In the genomic region with DNA sequence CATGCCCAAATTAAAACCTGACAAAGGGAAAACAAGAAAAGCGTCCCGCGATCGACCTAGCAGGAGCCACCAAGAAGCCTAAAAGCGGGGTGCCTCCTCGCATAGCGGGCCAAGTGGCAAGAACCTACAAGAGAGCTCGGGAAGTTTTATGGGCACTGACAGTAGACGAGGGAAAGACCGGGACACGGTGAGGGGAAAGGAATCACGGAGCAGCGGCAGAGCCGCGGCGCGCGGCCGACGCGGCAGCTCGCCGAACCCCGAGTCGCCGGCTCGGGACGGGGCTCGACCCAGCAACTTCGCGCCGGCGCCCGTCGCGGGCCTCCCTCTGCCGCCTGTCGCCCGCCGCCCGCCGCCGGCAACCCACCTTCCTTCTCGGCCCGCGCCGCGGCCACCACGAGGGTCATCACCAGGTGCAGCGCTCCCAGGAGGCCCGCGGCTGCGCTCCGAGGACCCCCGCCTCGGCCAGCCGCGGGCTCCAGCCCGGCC, we compare ENCODE assay signal across 8 mouse cellular contexts. TPM values are rescaled to one million over a fixed set of nuclear protein-coding genes. Genes with fewer than 3 reads are reported as not detected.
A peak's percentile ranks its signal among the peaks of the same experiment; 100 is the strongest.
DNase-seq lines count a peak whose midpoint lies in the region; ATAC-seq and TF ChIP-seq lines count a peak whose summit lies in the region.

No protein-coding gene starts in this region.

- ATAC-seq in lung, embryonic 14.5 days (ENCODE audit: insufficient read depth): peak; percentile 16; the same call in 1 of the 2 replicates
- ATAC-seq in embryonic facial prominence, embryonic 13.5 days (ENCODE audit: insufficient number of reproducible peaks, insufficient read depth, low FRiP score, low TSS enrichment, low read depth): no peak
- peak; percentile 53; the same call in 1 of the 2 replicates for ATAC-seq in hindbrain, embryonic 11.5 days (ENCODE audit: low FRiP score)
- 0 out of 2 replicates have a peak, but pooled peaks have one; percentile 2 for ATAC-seq in liver, embryonic 11.5 days (replicated peaks; ENCODE audit: low FRiP score)
- ATAC-seq in neural tube, embryonic 15.5 days (ENCODE audit: low FRiP score): peak; percentile 34; the same call in 1 of the 2 replicates
- no peak for ATAC-seq in erythroid progenitor cell, adult 5-6 weeks (replicated peaks; ENCODE audit: low FRiP score, poor library complexity, severe bottlenecking)

- H3K4me2 ChIP-seq in lung, embryonic 14.5 days: peak overlapping the region; percentile 81
- peak overlapping the region; percentile 77 for H3K4me2 ChIP-seq in embryonic facial prominence, embryonic 13.5 days
- H3K4me2 ChIP-seq in hindbrain, embryonic 11.5 days (replicated peaks; ENCODE audit: low read depth, low read length): peak overlapping the region; percentile 61
- H3K4me2 ChIP-seq in liver, embryonic 11.5 days: peak overlapping the region; percentile 74
- H3K4me2 ChIP-seq in neural tube, embryonic 15.5 days: peak overlapping the region; percentile 63

- peak; percentile 54 for DNase-seq in lung, embryonic 14.5 days
- DNase-seq in lung, postnatal 36 days: no peak
- peak; percentile 52 for DNase-seq in adrenal gland, adult 18-20 months (ENCODE audit: low spot score in 2 of 2)
- DNase-seq in hindbrain, embryonic 11.5 days (ENCODE audit: low spot score): peak; percentile 66
- peak; percentile 54 for DNase-seq in liver, embryonic 11.5 days (ENCODE audit: low spot score)

- H3K36me3 ChIP-seq in lung, embryonic 14.5 days (ENCODE audit: insufficient read depth): no peaks in the 10 kb centered on the region
- H3K36me3 ChIP-seq in embryonic facial prominence, embryonic 13.5 days: no peaks in the 10 kb centered on the region
- H3K36me3 ChIP-seq in hindbrain, embryonic 11.5 days (ENCODE audit: control insufficient read depth, insufficient read depth, low read length): no peaks in the 10 kb centered on the region
- no peaks in the 10 kb centered on the region for H3K36me3 ChIP-seq in liver, embryonic 11.5 days (ENCODE audit: control insufficient read depth, insufficient read depth, low read length)
- H3K36me3 ChIP-seq in neural tube, embryonic 15.5 days: no peaks in the 10 kb centered on the region

- TF ChIP-seq CTCF in lung, embryonic 14.5 days (IDR thresholded peaks at IDR 0.05; ENCODE audit: low read depth): no peak

- peak overlapping the region; percentile 84 for H3K27ac ChIP-seq in lung, embryonic 14.5 days (ENCODE audit: low read depth)
- peak overlapping the region; percentile 92 for H3K27ac ChIP-seq in embryonic facial prominence, embryonic 13.5 days
- H3K27ac ChIP-seq in hindbrain, embryonic 11.5 days (ENCODE audit: low read depth, low read length): peak overlapping the region; percentile 92
- H3K27ac ChIP-seq in liver, embryonic 11.5 days (ENCODE audit: low read depth, low read length): peak overlapping the region; percentile 83
- peak overlapping the region; percentile 98 for H3K27ac ChIP-seq in neural tube, embryonic 15.5 days (replicated peaks)

- H3K4me3 ChIP-seq in lung, embryonic 14.5 days (ENCODE audit: low read depth, low read length): peak overlapping the region; percentile 93
- peak overlapping the region; percentile 98 for H3K4me3 ChIP-seq in embryonic facial prominence, embryonic 13.5 days
- peak overlapping the region; percentile 80 for H3K4me3 ChIP-seq in hindbrain, embryonic 11.5 days (ENCODE audit: low read depth, low read length)
- H3K4me3 ChIP-seq in liver, embryonic 11.5 days (ENCODE audit: low read depth, low read length): peak overlapping the region; percentile 91
- H3K4me3 ChIP-seq in neural tube, embryonic 15.5 days (replicated peaks): peak overlapping the region; percentile 90

- H3K4me1 ChIP-seq in lung, embryonic 14.5 days (ENCODE audit: insufficient read depth): peaks cover 13% of the 10 kb centered on the region
- H3K4me1 ChIP-seq in embryonic facial prominence, embryonic 13.5 days: peaks cover 38% of the 10 kb centered on the region
- peaks cover 6% of the 10 kb centered on the region; the same call in 1 of the 2 replicates for H3K4me1 ChIP-seq in hindbrain, embryonic 11.5 days (replicated peaks; ENCODE audit: control insufficient read depth, insufficient read depth, low read length)
- H3K4me1 ChIP-seq in liver, embryonic 11.5 days (replicated peaks; ENCODE audit: control insufficient read depth, insufficient read depth, low read length): peaks cover 35% of the 10 kb centered on the region
- H3K4me1 ChIP-seq in neural tube, embryonic 15.5 days: peaks cover 39% of the 10 kb centered on the region

- WGBS in lung, embryonic 14.5 days: under 1% methylated on average over 46 of the region's 59 CpGs
- under 1% methylated on average over 37 of the region's 59 CpGs for WGBS in embryonic facial prominence, embryonic 13.5 days
- under 1% methylated on average over 29 of the region's 59 CpGs for WGBS in hindbrain, embryonic 11.5 days
- 0% methylated on average over 56 of the region's 59 CpGs for WGBS in liver, embryonic 11.5 days
- under 1% methylated on average over 38 of the region's 59 CpGs for WGBS in neural tube, embryonic 15.5 days

- no peaks in the 10 kb centered on the region for H3K9me3 ChIP-seq in lung, embryonic 14.5 days (ENCODE audit: low read depth, low read length)
- no peaks in the 10 kb centered on the region for H3K9me3 ChIP-seq in embryonic facial prominence, embryonic 13.5 days
- no peaks in the 10 kb centered on the region for H3K9me3 ChIP-seq in hindbrain, embryonic 11.5 days (ENCODE audit: control insufficient read depth, low read length)
- H3K9me3 ChIP-seq in liver, embryonic 11.5 days (ENCODE audit: control insufficient read depth, low read length): no peaks in the 10 kb centered on the region
- no peaks in the 10 kb centered on the region for H3K9me3 ChIP-seq in neural tube, embryonic 15.5 days (replicated peaks)

- no peaks in the 10 kb centered on the region for H3K27me3 ChIP-seq in lung, embryonic 14.5 days (ENCODE audit: insufficient read depth, low read length)
- H3K27me3 ChIP-seq in embryonic facial prominence, embryonic 13.5 days: no peaks in the 10 kb centered on the region
- H3K27me3 ChIP-seq in hindbrain, embryonic 11.5 days (ENCODE audit: control insufficient read depth, insufficient read depth, low read length): no peaks in the 10 kb centered on the region
- H3K27me3 ChIP-seq in liver, embryonic 11.5 days (replicated peaks; ENCODE audit: control insufficient read depth, insufficient read depth, low read length): no peaks in the 10 kb centered on the region
- no peaks in the 10 kb centered on the region for H3K27me3 ChIP-seq in neural tube, embryonic 15.5 days (replicated peaks)

- peak overlapping the region; percentile 97 for H3K9ac ChIP-seq in lung, embryonic 14.5 days
- peak overlapping the region; percentile 99 for H3K9ac ChIP-seq in embryonic facial prominence, embryonic 13.5 days
- H3K9ac ChIP-seq in hindbrain, embryonic 11.5 days (ENCODE audit: low read depth, low read length): peak overlapping the region; percentile 97
- peak overlapping the region; percentile 96 for H3K9ac ChIP-seq in liver, embryonic 11.5 days (ENCODE audit: low read depth, low read length)
- H3K9ac ChIP-seq in neural tube, embryonic 15.5 days (replicated peaks): peak overlapping the region; percentile 98

RNA-seq across cellular contexts. Expression of a gene that starts 4.6 kb away (rescaled TPM):
- 18.4 TPM in 2 replicates for polyA plus RNA-seq in lung, embryonic 14.5 days (2014; fragmentation: Nextera tagmentation; extraction: Ambion mirVana)
- total RNA-seq in adrenal gland, adult 18-20 months (2021): 10 to 100 TPM; 37.2 to 44.1 TPM
- polyA plus RNA-seq in embryonic facial prominence, embryonic 13.5 days (2015; fragmentation: Nextera tagmentation; extraction: Ambion mirVana): 15.8 and 17.8 TPM in 2 replicates
- 15.9 and 17.9 TPM in 2 replicates for polyA plus RNA-seq in hindbrain, embryonic 11.5 days (2014; fragmentation: Nextera tagmentation; extraction: Ambion mirVana)
- polyA plus RNA-seq in liver, embryonic 11.5 days (2014; fragmentation: Nextera tagmentation; extraction: Ambion mirVana): 19.1 and 19.8 TPM in 2 replicates
- polyA plus RNA-seq in neural tube, embryonic 15.5 days (2015; fragmentation: Nextera tagmentation; extraction: Ambion mirVana): 11.2 and 12.8 TPM in 2 replicates
- total RNA-seq in erythroid progenitor cell, adult 5-6 weeks (2015; ENCODE audit: low replicate concordance): 128 and 139 TPM in 2 replicates
- total RNA-seq in erythroid progenitor cell, adult 5-6 weeks (2017; ENCODE audit: low replicate concordance): 80.9 and 83.9 TPM in 2 replicates

Comparison
In these comparisons a context has a peak if more than half of its experiments do, and no peak if none do; other contexts are left out.
1. ATAC-seq: peak in lung, embryonic 14.5 days (single experiment), hindbrain, embryonic 11.5 days (single experiment), liver, embryonic 11.5 days (single experiment) and neural tube, embryonic 15.5 days (single experiment); none in embryonic facial prominence, embryonic 13.5 days (single experiment) and erythroid progenitor cell, adult 5-6 weeks (single experiment).
2. Peak in every context shown above with its lines, with median percentiles within 50 percentile points of each other: H3K27ac ChIP-seq, H3K4me2 ChIP-seq, H3K4me3 ChIP-seq and H3K9ac ChIP-seq.